Mouse (Mus musculus): ENCODE results near the gene Sptlc2. TPM values are rescaled to one million over a fixed set of nuclear protein-coding genes. Genes with fewer than 3 reads are reported as not detected.
"Not testable (repeated sequence)": the region's sequence is repeated elsewhere in the genome, so short reads cannot be mapped to it uniquely, and the experiment has no call there.

Sptlc2 gene
- total RNA-seq, 2 experiments from 2014 or later = 26.0 to 33.8 TPM

DNA sequence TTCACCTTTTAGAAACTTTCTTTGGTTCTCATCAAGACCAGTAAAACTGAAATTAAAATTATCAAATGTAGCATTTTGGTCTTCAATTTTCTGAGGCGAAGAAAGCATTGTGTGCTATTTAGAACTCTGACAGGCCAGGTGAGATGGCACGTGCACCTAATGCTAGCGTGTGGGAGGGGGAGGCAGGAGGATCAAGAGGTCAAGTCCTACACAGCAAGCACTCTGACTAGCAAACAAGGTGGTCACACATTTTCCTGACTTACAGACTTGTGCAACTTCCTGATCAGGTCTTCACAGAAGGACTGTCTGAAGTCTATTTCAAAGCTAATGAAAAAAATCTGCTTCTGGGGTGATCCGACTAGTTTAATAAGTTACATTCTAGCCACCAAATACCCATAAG is 50.1 kb downstream of the Sptlc2 start:
- no peak for TF ChIP-seq CTCF (conservative IDR thresholded peaks at IDR 0.05)
- H3K27ac ChIP-seq = no peak overlapping the region
- no peak overlapping the region for H3K4me3 ChIP-seq
- no peak for DNase-seq (ENCODE audit: low spot score in 2 of 2)

DNA sequence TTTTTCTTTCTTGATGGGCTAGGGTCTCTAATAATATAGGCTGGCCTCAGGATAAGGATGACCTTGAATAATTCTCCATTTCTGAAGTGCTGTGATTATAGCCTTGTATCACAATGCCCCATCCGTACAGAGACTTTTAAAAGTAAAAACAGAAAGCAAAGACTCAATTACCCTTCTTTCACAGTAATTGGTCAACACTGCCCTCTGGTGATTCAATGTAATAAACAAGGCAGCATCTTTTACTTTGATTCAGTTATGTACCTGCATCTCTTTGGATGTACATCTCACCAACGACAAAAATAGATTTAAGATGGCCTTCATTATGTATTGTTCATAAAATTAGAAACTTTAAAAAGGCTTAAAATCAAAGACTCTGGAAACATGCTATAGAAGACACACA is 53.3 kb downstream of the Sptlc2 start:
- DNase-seq (ENCODE audit: low spot score in 2 of 2) = peak; percentile 20 to 30
- peak; percentile 83 for TF ChIP-seq CTCF (conservative IDR thresholded peaks at IDR 0.05)
- Histone ChIP-seq H3K27ac (no peak overlapping the region), H3K4me3 (no peak overlapping the region)

- no peak overlapping the region for H3K4me3 ChIP-seq
- no peak for TF ChIP-seq CTCF (conservative IDR thresholded peaks at IDR 0.05)
- DNase-seq (ENCODE audit: low spot score in 2 of 2) = peak in 1 of 2 experiments; percentile 25
- H3K27ac ChIP-seq = no peak overlapping the region
Measured at GRCm38 (mm10) chr12:87333794-87334193, 54.4 kb downstream of the Sptlc2 start.

- no peak for DNase-seq (ENCODE audit: low spot score in 2 of 2)
- TF ChIP-seq CTCF (conservative IDR thresholded peaks at IDR 0.05) = no peak
- Histone ChIP-seq H3K27ac (peak overlapping the region; percentile 47; the same call in 1 of the 2 replicates), H3K4me3 (no peak overlapping the region)
Measured at GRCm38 (mm10) chr12:87332511-87332910, 55.6 kb downstream of the Sptlc2 start.

GRCm38 (mm10) chr12:87331908-87332307 is 56.2 kb downstream of the Sptlc2 start:
- H3K27ac ChIP-seq = peak overlapping the region; percentile 47; the same call in 1 of the 2 replicates
- H3K4me3 ChIP-seq = no peak overlapping the region
- TF ChIP-seq CTCF (conservative IDR thresholded peaks at IDR 0.05) = no peak
- no peak for DNase-seq (ENCODE audit: low spot score in 2 of 2)

DNA sequence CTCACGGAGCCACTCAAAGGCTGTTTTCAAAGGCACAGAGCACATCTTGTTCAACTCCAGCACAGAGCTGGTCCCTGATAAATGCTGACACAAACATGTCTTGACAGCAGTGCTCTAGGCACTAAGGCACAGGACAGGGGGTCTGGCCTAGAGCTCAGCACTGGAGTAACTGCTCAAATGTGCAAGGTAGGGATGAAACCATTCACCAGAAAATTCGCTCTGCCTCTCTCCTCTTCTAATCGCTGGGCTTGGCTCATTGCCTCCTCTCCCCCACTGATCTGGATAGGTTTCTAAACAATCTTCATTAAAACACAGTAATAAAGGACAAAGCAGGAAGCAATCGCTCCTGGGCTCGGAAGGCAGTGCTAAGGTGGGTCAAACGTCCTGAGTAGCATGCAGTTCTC is 57.1 kb downstream of the Sptlc2 start:
- H3K4me3 ChIP-seq = no peak overlapping the region
- no peak for DNase-seq (ENCODE audit: low spot score in 2 of 2)
- peak overlapping the region; percentile 47 for H3K27ac ChIP-seq
- no peak for TF ChIP-seq CTCF (conservative IDR thresholded peaks at IDR 0.05)

DNA sequence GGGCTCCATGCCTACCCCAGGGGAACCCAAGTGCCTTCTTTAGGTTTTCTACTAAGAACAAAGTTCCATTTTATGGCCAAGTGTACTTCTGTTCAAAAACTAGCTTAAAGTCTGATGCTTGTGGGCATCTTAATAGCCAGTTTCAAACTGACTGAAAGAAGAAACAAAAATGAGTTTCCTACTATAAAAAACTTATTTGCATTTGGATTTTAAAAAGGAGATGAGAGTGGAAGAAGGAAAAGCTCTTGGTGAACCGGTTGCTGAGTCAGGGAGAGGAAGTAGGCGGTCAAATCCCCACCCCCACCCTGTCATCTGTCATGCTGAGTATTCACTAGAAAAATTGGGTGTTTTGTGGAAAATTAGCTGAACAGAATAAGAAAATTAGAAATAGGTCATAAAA is 57.9 kb downstream of the Sptlc2 start:
- TF ChIP-seq CTCF (conservative IDR thresholded peaks at IDR 0.05) = no peak
- Histone ChIP-seq H3K27ac (peak overlapping the region; percentile 68), H3K4me3 (no peak overlapping the region)
- DNase-seq (ENCODE audit: low spot score in 2 of 2) = no peak

DNA sequence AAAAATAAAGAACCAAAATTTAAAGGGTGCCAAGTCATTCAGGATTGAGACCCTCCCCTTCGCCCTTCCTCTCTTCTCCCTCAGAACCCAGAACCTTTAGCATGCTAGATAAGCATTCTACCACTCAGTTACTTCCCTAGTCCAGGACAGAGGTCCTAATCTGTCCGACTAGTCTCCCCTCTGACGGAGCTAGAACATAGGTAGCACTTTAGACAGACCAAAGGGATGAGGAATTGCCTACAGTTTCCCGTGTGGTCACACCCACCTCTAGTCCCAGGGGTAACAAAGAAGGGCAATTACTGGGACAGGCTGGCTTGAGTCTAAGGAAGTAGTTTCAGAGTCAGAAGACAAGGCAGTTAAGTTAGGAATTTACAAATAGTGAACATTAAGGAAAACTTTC is 60.1 kb downstream of the Sptlc2 start:
- no peak for TF ChIP-seq CTCF (conservative IDR thresholded peaks at IDR 0.05)
- H3K27ac ChIP-seq = peak overlapping the region; percentile 46; the same call in 1 of the 2 replicates
- DNase-seq (ENCODE audit: low spot score in 2 of 2) = no peak
- no peak overlapping the region for H3K4me3 ChIP-seq

GRCm38 (mm10) chr12:87327610-87328009 is 60.5 kb downstream of the Sptlc2 start:
- no peak for DNase-seq (ENCODE audit: low spot score in 2 of 2)
- TF ChIP-seq CTCF (conservative IDR thresholded peaks at IDR 0.05) = no peak
- Histone ChIP-seq H3K27ac (peak overlapping the region; percentile 46; the same call in 1 of the 2 replicates), H3K4me3 (no peak overlapping the region)

DNA sequence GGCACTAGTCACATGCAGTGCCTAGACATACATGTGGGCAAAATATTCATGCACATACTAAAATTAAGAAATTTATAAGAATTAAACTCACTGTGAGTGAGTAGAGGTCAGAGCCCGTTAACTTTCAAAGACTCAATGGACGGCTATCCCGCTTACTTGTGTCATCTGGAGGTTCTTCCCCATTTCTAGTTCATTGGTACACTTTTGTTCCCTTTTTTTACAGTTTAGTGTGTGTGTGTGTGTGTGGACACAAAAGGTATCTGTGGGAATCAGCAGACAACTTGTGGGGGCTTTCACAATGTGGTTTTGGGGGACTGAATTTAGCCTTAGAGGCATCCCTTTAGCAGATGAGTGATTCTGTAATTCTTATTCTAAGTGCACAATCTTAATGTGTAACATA is 62.7 kb downstream of the Sptlc2 start:
- no peak for DNase-seq (ENCODE audit: low spot score in 2 of 2)
- no peak for TF ChIP-seq CTCF (conservative IDR thresholded peaks at IDR 0.05)
- H3K27ac ChIP-seq = no peak overlapping the region
- no peak overlapping the region for H3K4me3 ChIP-seq

- H3K4me3 ChIP-seq = no peak overlapping the region
- TF ChIP-seq CTCF (conservative IDR thresholded peaks at IDR 0.05) = no peak
- no peak for DNase-seq (ENCODE audit: low spot score in 2 of 2)
Measured at GRCm38 (mm10) chr12:87319229-87319628, 68.9 kb downstream of the Sptlc2 start.

GRCm38 (mm10) chr12:87317951-87318350 is 70.2 kb downstream of the Sptlc2 start:
- no peak for DNase-seq (ENCODE audit: low spot score in 2 of 2)
- no peak overlapping the region for H3K4me3 ChIP-seq
- TF ChIP-seq CTCF (conservative IDR thresholded peaks at IDR 0.05) = no peak
- no peak overlapping the region for H3K27ac ChIP-seq

More at GRCm38 (mm10) chr12:87319229-87319628, 68.9 kb downstream of the Sptlc2 start:
- H3K27ac ChIP-seq = no peak overlapping the region

DNA sequence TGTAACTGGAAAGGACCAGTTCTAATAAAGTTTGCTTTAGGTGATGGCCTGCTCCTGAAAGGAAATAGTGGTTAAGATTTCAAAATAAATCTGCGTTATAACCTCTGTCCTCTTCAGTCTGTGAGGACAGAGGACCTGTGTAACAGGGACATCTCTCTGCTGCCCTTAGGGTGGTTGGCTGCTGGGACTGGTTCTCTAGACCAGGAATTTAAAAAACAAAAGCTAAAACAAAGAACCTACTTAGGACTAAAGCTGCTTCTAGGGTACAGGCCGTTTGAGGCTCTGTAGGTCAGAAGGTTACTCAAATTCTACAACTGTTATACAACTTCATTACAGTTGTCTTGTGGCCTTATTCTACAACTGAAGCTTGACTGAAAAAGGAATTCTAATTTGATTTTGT is 75.1 kb downstream of the Sptlc2 start:
- H3K27ac ChIP-seq = no peak overlapping the region
- DNase-seq (ENCODE audit: low spot score in 2 of 2) = no peak
- no peak for TF ChIP-seq CTCF (conservative IDR thresholded peaks at IDR 0.05)
- no peak overlapping the region for H3K4me3 ChIP-seq

GRCm38 (mm10) chr12:87306584-87306844 is 81.6 kb downstream of the Sptlc2 start:
- H3K4me3 ChIP-seq; DNase-seq (ENCODE audit: low spot score in 2 of 2); H3K27ac ChIP-seq: not testable (repeated sequence)
